Mouse (Mus musculus): ENCODE data around the gene Klrb1c.
"Not testable (repeated sequence)": the region's sequence is repeated elsewhere in the genome, so short reads cannot be mapped to it uniquely, and the experiment has no call there.

- TF ChIP-seq CTCF (IDR thresholded peaks at IDR 0.05; ENCODE audit: control insufficient read depth, insufficient read depth, low read length); POLR2A (IDR thresholded peaks at IDR 0.05; ENCODE audit: borderline replicate concordance, control insufficient read depth, low read depth, low read length): not testable (repeated sequence)
Observed at GRCm38 (mm10) chr6:128747006-128747405, 42.0 kb downstream of the Klrb1c start.
